Mouse (Mus musculus): Measurements from ENCODE around the gene Fzd9. TPM values are rescaled to one million over a fixed set of nuclear protein-coding genes. Genes with fewer than 3 reads are reported as not detected.

Gene Fzd9
- polyA plus RNA-seq (2012; rRNA removed; ENCODE audit: low replicate concordance): 0.11 and 0.36 TPM in 2 replicates

GRCm38 (mm10) chr5:135251079-135251454 lies at the start of gene Fzd9:
Fzd9 (minus strand) TSS chr5:135251230.

Other genes with a start within 250 kb of the Fzd9 start
- 117 and 142 TPM in 2 replicates for gene Abhd11, start 242.1 kb downstream of the Fzd9 start, polyA plus RNA-seq (2012; rRNA removed; ENCODE audit: low replicate concordance)
- 9.5 and 18.6 TPM in 2 replicates for gene Stx1a, start 227.7 kb downstream of the Fzd9 start, polyA plus RNA-seq (2012; rRNA removed; ENCODE audit: low replicate concordance)
- gene Dnajc30, start 187.0 kb downstream of the Fzd9 start, polyA plus RNA-seq (2012; rRNA removed; ENCODE audit: low replicate concordance): 29.4 and 30.9 TPM in 2 replicates
- 42.3 and 66.1 TPM in 2 replicates for gene Bud23, start 186.3 kb downstream of the Fzd9 start, polyA plus RNA-seq (2012; rRNA removed; ENCODE audit: low replicate concordance)
- gene Vps37d, start 173.0 kb downstream of the Fzd9 start, polyA plus RNA-seq (2012; rRNA removed; ENCODE audit: low replicate concordance): 1.4 and 9.3 TPM in 2 replicates
- 112 and 197 TPM in 2 replicates for gene Mlxipl, start 161.3 kb downstream of the Fzd9 start, polyA plus RNA-seq (2012; rRNA removed; ENCODE audit: low replicate concordance)
- 16.2 and 19.8 TPM in 2 replicates for gene Tbl2, start 101.6 kb downstream of the Fzd9 start, polyA plus RNA-seq (2012; rRNA removed; ENCODE audit: low replicate concordance)
- gene Bcl7b, start 82.9 kb downstream of the Fzd9 start, polyA plus RNA-seq (2012; rRNA removed; ENCODE audit: low replicate concordance): 49.5 and 50.4 TPM in 2 replicates
- 23.8 and 40.6 TPM in 2 replicates for gene Baz1b, start 64.0 kb downstream of the Fzd9 start, polyA plus RNA-seq (2012; rRNA removed; ENCODE audit: low replicate concordance)
- 0.09 TPM in 1 of 2 replicates, not detected in the other for gene Fkbp6, start 98.8 kb upstream of the Fzd9 start, polyA plus RNA-seq (2012; rRNA removed; ENCODE audit: low replicate concordance)
- 0.08 TPM in 1 of 2 replicates, not detected in the other for gene Trim50, start 102.1 kb upstream of the Fzd9 start, polyA plus RNA-seq (2012; rRNA removed; ENCODE audit: low replicate concordance)
- 23.8 and 52.7 TPM in 2 replicates for gene Nsun5, start 118.7 kb upstream of the Fzd9 start, polyA plus RNA-seq (2012; rRNA removed; ENCODE audit: low replicate concordance)
- 11.0 and 21.1 TPM in 2 replicates for gene Pom121, start 143.3 kb upstream of the Fzd9 start, polyA plus RNA-seq (2012; rRNA removed; ENCODE audit: low replicate concordance)

Measured in subcutaneous adipose tissue, adult 2 months (tissue).